Mouse (Mus musculus) heart, adult 2 months (tissue): ENCODE measurements around the gene Myf6.

Source experiments
- CTCF ChIP-seq: fragments of 200-600 bp; IDR thresholded peaks from 2 replicates; pipeline ENCODE4 v1.8.1; 2022; ENCODE audit warnings: antibody characterized with exemption, mild to moderate bottlenecking, moderate library complexity
- EP300 ChIP-seq: fragments of 200-500 bp; IDR thresholded peaks from 2 replicates; pipeline ENCODE4 v1.6.1; 2011; ENCODE audit warnings: low read depth, low read length, control low read depth; ENCODE audit not compliant: insufficient read depth

DNA sequence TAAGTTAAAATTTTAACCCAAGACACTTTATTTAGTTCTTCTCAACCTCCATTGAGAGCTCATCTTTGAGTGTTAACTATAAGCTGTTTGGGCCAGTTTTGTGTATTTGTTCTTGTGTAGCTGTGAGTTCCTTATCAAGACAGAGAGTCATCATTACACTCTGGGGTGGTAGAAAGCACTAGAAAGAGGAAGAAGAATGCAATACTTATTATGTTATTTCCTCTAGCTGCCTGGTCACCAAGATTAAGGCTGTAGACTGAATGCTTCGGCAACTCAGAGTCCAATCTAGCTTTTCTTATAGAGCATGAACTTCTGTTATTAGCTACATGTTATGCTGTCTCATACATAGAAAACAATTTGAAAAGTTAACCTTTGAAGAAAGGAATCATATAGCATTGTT, 1.9 kb upstream of the Myf6 start:
- TF ChIP-seq CTCF: no peak
- TF ChIP-seq EP300: no peak
